Mouse (Mus musculus): ENCODE results near the gene Vmp1.

DNA sequence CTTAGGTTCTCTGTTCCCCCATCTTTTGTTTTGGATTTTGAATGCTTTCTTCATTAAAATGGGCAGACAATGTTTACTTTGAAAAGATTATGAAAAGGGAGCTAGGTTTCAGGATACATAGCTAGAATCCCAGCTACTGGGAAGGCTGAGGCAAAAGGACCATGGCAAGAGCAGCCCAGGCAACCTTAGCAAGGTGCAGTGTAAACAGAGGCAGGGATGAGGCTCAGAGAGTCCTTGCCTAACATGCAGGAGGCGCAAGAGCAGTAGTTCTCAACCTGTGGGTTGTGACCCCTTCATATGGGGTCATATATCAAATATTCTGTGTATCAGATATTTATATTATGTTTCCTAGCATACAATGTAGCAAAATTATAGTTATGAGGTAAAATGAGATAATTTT lies 1.7 kb upstream of the Vmp1 start:
- TF ChIP-seq CTCF (IDR thresholded peaks at IDR 0.05; ENCODE audit: borderline replicate concordance, insufficient read depth, low read depth, low read length) (no peak), POLR2A (IDR thresholded peaks at IDR 0.05; ENCODE audit: borderline replicate concordance, insufficient read depth, low read length) (no peak)
